Mouse (Mus musculus) lung, adult 10 weeks (tissue): ENCODE data around the gene Obox3. TPM values are rescaled to one million over a fixed set of nuclear protein-coding genes. Genes with fewer than 3 reads are reported as not detected.

Experiments
- polyA plus RNA-seq: library from polyadenylated mRNA; stranded (reverse); fragments of 350-450 nt; fragmentation: Illumina TruSeq; extraction: RNeasy Lipid Tissue Mini Kit (QIAGEN cat#74804); gene quantifications from one replicate; pipeline ENCODE4 v1.2.3, GENCODE M21; 2014; ENCODE audit warnings: low read depth, low replicate concordance; ENCODE audit not compliant: insufficient read depth

The Obox3 gene
- not detected for polyA plus RNA-seq

DNA sequence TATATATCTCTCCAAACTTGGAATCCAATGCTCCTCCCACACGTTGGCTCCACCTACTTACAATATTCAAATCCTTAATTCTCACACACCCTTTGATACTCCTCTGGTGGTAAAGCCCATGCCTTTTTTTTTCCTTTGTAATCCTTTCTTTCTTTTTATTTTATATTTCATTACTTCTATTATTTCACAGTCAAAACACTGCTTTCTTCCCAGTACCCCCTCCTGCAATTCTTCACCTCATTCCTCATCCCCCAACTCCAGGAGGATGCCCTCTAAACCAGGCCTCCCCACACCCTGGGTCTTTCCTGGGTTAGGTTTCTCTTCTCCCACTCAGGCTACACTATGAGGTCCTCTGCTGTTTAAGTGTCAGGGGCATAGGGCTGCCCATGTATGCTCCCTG, at the start of gene Obox3:
Gene Obox3, minus strand, starts transcription at position 101 of the 400 bp plus-strand sequence.

Other genes starting within 250 kb of the Obox3 start
- gene Obox5, start 110.2 kb upstream of the Obox3 start, polyA plus RNA-seq, result not detected
- gene Obox6, start 199.8 kb upstream of the Obox3 start, polyA plus RNA-seq, result not detected
- not detected for gene Crx, start 240.1 kb upstream of the Obox3 start, polyA plus RNA-seq
- not detected for gene Crxos, start 242.7 kb upstream of the Obox3 start, polyA plus RNA-seq